Mouse (Mus musculus): ENCODE measurements around the gene Fbf1.
A peak's percentile ranks its signal among the peaks of the same experiment; 100 is the strongest.

The Fbf1 gene

GRCm38 (mm10) chr11:116178411-116179121, 10.6 kb upstream of the Fbf1 start:
- DNase-seq (ENCODE audit: low spot score): no peak

DNA sequence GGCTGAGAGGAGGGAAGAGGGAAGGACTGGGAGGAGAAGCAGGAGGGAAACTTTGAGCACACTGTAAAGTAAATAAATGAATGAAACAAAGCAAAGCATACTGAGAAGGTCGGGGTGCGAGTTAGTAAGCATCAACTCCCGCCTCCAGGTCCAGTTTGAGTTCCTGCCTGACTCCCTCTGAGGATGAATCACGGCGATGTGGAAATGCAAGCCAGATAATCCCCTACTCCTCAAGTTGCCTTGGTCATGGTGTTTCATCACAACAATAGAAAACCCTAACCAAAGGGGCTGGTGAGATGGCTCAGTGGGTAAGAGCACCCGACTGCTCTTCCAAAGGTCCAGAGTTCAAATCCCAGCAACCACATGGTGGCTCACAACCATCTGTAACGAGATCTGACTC, 8.0 kb upstream of the Fbf1 start:
- no peak for DNase-seq (ENCODE audit: low spot score)

DNA sequence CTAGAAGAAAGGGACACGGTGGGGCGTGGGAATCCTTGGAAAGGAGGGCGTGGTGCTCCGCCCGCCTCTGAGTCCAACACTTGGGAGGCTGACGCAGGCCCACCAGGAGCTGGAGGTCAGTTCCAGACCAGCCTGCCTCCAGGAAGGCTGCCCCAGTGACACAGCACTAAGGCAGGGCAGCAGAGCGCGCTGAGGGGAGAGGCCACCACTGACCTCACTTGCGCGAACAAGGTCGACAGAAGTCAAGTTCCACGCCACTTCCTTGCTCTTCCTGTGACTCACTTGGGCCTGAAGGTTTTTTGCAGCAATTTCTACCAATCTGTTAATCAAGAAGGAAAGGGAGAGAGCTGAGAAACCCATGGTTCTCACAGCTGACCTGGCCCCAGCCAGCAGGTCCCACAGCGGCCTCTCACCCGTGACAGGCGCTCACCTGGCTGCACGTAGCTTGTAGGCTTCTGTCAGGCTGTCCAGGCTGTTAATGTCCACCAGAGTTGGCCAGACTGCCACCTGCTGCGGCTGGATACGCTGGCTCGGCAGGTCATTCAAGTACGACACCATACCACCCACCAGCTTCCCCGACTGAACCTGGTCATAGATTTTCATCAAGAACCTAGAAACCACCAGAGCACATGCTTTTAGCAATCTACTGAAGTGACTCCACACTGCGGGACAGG, 6.9 kb upstream of the Fbf1 start:
- no peak for DNase-seq (ENCODE audit: low spot score)

GRCm38 (mm10) chr11:116171959-116172358, 4.0 kb upstream of the Fbf1 start:
- no peak for DNase-seq (ENCODE audit: low spot score)

DNA sequence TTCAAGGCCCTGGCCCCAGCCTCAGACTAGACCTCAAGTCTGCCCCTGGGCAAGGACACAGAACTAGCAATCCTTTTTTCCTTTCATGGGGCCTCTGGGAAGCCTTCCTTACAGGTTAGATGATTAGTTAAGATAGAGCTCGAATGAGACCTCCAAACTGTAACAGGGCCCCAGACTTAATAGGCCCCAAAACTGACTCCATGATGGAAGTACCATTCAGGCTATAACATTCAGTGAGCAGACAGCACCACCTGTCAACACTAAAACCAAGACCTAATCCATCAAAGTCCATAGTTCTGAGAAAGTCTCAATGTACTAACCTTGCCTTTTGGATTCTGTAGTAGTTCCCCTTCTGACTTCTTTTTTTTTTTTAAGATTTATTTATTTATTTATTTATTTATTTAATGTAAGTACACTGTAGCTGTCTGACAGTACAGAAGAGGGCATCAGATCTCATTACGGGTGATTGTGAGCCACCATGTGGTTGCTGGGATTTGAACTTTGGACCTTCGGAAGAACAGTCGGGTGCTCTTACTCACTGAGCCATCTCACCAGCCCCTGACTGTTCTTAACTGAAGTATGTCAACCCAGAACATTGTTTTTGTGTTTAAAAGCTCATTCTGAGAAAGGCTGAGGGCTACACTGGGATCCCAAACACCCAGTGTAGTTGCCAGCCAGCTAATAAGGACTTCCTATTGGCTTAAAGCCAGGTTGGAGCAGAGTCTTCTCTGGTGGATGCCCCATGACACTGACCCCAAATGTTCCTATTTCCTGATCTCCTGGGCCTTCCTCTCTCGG, 2.2 kb upstream of the Fbf1 start:
- no peak for DNase-seq (ENCODE audit: low spot score)

DNA sequence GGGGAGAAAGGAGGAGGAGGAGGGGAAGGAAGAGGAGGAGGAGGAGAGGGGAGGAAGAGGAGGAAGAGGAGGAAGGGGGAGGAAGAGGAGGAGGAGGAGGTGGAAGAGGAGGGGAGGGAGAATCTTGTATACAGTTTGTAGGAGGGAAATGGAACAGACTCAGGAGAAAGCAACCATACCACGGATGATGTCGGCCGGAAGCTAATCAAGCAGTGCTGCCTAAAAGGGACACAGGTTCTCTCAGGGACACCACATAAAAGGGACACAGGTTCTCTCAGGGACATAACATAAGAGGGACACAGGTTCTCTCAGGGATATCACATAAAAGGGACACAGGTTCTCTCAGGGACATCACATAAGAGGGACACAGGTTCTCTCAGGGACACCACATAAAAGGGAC, 1.2 kb upstream of the Fbf1 start:
- no peak for DNase-seq (ENCODE audit: low spot score)

- DNase-seq (ENCODE audit: low spot score): no peak
Observed at GRCm38 (mm10) chr11:116167232-116167631, 734 bp downstream of the Fbf1 start.

DNA sequence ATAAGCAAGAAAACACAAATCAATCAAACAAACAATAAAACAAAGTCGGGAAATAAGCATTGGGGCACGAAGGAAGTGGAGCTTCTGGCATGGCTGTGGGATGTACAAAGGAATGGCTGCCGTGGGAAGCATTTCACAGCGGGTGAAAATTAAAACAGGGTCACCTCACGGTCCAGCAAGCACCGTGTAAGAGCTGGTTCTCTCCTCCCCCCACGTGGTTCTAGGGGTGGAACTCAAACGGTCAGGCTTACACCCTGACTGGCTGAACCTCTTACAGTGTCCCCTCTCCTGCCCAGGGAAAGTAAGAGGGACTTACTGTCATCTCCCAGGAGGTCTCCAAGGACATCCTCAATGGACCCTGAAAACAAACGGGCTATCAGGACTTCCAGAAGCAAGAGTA, 5.0 kb downstream of the Fbf1 start:
- DNase-seq (ENCODE audit: low spot score): no peak

DNA sequence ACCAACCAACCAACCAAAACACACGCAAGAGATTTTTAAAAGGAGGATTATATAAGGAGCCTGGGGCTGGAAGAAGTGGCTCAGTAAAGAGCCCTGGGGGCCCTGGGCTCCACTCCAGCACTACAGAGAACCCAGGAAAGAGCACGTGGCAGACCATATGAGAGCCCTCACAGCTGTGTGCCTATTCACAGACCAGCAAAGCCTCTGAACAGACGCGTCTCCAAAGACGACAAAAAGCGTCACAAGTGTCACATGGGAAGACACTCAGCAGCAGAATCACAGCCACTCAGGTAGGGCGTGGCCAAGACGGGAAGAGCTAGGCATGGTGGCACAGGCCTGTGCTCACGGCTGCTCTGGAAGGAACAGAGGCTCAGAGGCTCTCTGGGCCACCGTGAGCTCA, 5.8 kb downstream of the Fbf1 start:
- no peak for DNase-seq (ENCODE audit: low spot score)

DNA sequence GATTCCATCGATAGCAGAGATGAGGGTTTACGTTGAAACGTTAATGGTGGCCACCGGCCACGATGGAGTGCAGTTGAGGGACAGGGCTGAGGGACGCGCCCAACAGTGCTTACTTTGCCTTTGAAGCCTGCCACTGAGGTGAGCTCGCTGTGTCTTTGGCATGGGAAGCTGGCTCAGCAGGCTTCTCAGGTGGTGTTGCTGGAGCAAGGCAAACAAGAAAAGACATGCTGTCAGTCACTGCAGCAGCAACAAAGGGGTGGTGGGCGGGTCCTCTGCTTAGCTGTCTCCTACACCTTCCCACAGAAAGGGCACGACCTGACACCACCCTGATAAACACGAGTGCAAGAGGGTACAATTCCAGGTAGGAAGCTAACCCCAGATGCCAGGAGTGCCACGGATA, 6.7 kb downstream of the Fbf1 start:
- no peak for DNase-seq (ENCODE audit: low spot score)

DNA sequence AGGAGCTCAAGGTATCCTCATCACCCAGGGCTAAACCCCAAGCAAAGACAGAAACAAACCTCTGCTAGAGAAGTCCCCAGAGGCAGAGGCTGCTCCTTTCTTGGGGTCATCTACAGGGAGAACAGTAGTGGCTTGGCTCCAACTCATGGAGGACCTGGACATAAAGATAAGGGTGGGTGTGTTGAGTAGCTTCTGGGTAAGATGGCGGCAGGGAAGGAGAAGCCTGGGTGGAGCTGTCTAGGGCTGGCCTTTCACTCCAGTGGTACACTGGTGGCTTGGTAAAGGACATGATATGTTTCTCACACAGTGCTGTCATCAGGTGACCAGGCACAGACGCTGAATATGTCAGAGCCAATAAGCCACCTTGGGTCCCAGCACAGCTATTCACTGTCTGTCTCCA, 17.0 kb downstream of the Fbf1 start:
- DNase-seq (ENCODE audit: low spot score): no peak

GRCm38 (mm10) chr11:116149341-116149740, 18.6 kb downstream of the Fbf1 start:
- no peak for DNase-seq (ENCODE audit: low spot score)

- no peak for DNase-seq (ENCODE audit: low spot score)
Observed at GRCm38 (mm10) chr11:116148761-116149221, 19.2 kb downstream of the Fbf1 start.

GRCm38 (mm10) chr11:116146294-116146985, 21.5 kb downstream of the Fbf1 start:
- DNase-seq (ENCODE audit: low spot score): no peak

DNA sequence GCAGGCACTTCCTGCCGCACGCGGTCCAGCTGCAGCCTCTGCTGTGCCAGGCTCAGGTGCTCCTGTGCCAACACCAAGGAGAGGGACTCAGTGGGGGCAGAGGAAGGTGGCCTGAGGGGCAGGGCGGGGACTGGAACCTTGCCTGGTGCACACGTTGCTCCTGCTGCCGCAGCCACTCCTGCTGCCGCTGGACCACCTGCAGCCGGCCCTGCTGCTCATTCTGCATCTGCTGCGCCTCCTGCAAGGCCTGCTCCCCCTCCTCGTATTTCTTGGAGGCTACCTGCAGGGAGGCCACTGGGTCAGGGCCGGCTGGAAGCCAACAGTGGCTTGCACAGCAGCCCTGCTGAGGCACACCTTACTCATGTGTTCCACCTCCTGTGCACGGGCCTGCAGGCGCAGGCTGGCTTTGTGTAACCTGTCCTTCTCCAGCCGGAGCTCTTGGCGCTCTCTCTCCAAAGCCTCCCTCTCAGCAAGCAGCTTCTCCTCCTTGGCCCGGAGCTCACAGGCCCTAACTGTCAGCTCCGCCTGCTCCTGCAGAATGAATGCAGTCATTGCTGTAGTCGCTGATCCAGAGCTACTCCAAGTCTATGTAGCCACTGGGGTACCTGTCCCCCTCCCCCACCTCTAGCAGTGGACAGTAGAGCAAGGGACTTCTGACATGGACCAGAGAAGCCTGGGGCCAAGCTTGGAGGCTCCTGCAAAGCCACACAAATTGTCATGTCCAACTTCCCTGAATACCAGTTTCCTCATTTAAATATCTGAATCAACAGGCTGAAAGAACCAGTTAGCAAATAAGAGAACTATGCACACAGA, 22.3 kb downstream of the Fbf1 start:
- DNase-seq (ENCODE audit: low spot score): no peak

DNA sequence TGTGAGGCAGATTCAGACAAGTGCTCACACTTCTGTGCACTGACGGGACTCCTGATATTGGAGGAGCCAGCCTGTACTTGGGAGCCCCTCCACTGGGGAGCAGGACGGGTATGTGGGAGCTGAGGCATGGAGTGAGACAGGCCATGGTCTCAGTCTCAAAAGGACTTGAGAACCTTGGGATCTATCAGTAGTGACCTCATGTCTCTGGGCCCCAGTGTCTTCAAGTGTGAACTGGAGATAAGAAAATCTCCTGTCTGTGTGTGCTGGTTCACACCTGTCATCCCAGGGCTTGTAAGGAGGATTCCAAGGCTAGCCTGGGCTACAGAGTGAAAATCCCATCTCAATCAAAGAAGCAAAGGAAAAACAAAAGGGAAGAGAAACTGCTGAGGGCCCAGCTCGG, 24.5 kb downstream of the Fbf1 start:
- DNase-seq (ENCODE audit: low spot score): no peak

DNA sequence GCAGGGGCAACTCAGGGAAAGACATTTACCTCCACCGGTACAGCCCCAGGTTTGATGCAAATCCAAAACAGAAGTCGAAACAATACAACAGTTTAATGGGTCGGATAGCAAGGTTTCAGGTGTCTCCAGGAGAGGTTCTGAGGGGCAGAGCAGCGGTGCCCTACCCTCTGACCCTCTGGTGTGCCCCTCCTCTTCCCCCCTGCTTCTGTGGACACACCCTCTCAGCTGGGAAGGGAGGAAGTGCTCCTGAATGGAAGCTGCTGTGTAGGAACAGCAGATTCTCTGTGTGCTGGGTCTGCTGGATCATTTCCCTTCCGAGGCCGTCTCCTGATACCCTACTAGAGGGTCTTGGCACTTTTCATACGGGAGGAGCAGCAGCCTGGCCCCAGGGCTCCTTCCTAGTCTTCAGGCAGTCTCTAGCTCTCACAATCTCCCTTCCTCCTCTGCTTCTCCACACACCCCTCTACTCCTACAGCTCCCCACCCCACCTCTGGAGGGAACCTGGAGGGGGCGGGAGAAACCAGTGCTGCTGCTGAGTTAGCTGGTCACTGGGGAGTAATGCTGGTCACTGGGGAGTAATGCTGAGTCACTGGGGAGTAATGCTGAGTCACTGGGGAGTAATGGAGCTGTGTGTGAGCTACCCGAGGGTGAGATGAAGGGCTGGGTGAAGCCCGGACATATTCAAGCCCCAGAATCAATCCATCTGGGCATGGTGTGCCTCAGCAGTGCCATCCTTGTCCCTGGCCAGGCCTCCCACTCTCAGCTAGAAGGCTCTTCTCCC, 25.6 kb downstream of the Fbf1 start:
- DNase-seq (ENCODE audit: low spot score): no peak

DNA sequence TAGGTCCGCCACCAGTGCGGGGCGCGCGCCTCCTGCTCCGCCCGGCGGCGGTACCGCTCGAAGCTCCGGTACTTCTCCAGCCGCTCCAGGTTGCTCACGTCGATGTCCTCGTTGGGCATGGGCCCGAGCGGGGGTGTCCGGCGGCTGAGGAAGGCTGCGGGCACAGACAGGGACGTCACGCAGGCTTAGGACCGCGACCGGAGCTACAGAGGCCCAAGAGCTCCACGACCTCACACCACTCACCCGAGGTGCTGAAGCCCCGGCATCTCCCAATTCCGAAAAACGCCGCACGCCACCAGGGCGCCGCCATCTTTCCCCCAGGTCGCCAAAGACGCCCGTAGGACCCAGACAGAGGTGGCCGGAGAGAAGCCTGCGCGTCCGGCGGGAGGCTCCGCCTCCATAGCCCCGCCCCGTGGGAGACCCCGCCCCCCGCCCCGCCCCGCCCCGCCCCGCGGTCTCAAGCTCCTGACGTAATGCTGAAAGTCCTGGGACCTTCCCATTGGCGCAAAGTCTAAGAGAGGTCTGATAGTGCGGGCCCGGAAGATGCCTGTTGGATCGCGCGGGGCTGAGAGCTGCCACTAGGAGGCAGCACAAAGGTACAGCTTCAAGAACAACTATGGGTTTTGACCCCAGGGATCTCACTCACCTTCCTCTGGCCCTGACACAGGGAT, 29.4 kb downstream of the Fbf1 start, which contains the start of gene Mrpl38:
Gene Mrpl38 (minus strand): TSS at position 401 of the 671 bp plus-strand sequence.
- peak; percentile 90 for DNase-seq (ENCODE audit: low spot score)

DNA sequence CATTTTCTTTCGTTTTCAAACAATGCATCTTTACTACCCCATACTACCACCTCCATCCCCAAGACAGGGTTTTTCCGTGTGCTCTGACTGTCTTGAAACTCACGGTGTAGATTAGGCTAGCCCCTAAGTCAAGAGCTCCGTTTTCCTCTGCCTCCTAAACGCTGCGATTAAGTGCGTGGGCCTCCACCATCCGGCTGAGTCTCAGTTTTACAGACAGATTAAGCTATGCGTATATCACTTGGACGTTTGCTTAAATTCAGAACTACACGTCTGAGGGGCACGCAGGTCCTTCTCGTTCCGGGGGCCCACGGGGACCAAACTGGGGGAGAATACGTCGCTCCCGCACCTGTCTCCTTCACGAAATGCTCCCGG, 29.9 kb downstream of the Fbf1 start:
- no peak for DNase-seq (ENCODE audit: low spot score)

DNA sequence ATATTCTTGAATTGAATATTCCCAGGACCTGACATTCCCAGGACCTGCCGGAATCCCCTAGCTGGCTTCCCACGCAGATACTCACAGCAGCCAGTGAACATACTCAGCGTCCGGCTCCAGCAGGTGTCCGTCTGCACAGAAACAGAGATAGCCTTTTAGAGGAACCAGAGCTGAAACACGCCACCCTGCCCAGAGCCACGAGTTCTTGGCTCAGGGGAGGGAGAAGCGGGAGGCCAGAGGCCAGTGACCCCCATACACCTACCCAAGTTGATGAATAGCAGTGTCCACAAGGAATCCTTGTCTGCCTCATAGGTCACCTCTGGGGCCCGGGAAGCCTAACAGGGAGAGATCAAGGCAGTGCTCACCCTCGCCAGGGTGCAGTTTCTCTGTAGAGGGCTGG, 33.8 kb downstream of the Fbf1 start:
- DNase-seq (ENCODE audit: low spot score): no peak

Data from testis, postnatal 14 days (tissue).